Mouse (Mus musculus): ENCODE measurements at regions not wholly inside any gene's neighbourhood (a gene's known extent, or its start where the extent isn't known, plus 50 kb on each side); places are given as distances from the start of the nearest gene placed in this dataset.

DNA sequence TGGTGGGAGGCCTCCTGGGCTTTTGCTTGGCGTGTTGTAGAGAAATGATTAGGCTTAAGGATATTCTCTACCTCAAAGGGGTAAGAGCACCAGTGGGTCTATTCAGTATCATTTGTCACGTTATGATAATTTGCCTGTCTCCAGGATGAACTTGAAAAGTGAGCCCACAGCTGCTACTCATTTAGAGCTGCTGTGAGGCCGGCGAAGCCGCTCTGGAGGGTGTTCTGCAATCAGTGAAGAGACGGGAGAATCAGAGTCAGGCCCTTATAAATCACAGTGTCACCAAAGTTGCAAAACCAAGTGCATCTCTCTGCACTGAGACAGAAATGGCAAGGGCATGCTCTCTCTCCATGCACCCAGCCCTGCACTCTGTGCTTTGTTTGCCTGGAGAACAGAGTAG lies 467.7 kb upstream of the Nrp1 start:
- no peak for DNase-seq (ENCODE audit: low spot score)
- Histone ChIP-seq H3K36me3 (no peaks in the 10 kb centered on the region), H3K27me3 (ENCODE audit: insufficient read depth, poor library complexity, severe bottlenecking) (no peaks in the 10 kb centered on the region), H3K4me1 (peaks cover 9% of the 10 kb centered on the region), H3K9me3 (no peaks in the 10 kb centered on the region), H3K27ac (no peak overlapping the region), H3K4me3 (no peak overlapping the region)
- 72% methylated on average over 6 of the region's 6 CpGs for WGBS

DNA sequence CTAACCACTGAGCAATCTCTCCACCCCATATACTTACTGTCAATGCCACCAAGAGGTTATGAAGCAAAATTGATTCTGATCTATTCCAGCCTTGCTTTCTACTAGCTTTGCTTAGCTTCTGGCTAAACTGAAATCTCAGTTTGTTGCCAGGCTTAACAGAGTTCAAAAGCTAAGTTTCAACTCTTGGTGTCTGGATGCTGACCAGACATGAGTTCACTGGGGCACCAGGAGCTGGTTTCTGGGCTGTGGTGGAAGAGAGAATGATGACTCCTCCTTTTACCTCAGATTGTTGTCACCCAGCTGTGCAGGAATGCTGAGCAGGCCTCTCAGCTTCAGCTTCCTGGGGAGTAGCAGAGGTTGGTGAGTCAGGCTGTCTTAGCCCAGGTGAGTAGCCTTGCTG lies 464.1 kb upstream of the Nrp1 start:
- Histone ChIP-seq H3K36me3 (no peaks in the 10 kb centered on the region), H3K4me3 (no peak overlapping the region), H3K27ac (no peak overlapping the region), H3K4me1 (peaks cover 6% of the 10 kb centered on the region), H3K9me3 (no peaks in the 10 kb centered on the region), H3K27me3 (ENCODE audit: insufficient read depth, poor library complexity, severe bottlenecking) (no peaks in the 10 kb centered on the region)
- DNase-seq (ENCODE audit: low spot score), result no peak

DNA sequence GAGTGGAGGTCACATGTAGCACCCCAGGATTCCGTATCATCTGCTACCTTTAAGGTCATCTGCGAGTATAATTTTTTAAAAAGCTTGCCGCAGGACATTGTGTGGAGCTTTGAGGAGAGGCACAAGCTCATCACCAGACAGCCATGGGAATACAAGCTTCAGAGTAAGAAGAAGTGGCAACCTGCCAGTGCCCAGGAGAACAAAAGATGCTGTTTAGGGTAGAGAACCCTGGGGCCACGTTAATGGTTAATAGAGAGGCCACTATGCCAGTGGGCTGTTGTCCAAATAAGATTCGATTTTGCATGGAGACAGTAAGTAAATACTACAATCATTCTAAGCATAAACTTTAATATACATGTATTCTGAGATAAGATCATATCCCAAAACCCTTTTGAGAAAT lies 450.0 kb upstream of the Nrp1 start:
- H3K9me3 ChIP-seq, result no peaks in the 10 kb centered on the region
- peaks cover 6% of the 10 kb centered on the region; the same call in 1 of the 2 replicates for H3K4me1 ChIP-seq
- no peak for DNase-seq (ENCODE audit: low spot score)
- WGBS, result 87% methylated on average over 5 of the region's 5 CpGs
- no peaks in the 10 kb centered on the region for H3K36me3 ChIP-seq
- H3K27me3 ChIP-seq (ENCODE audit: insufficient read depth, poor library complexity, severe bottlenecking), result no peaks in the 10 kb centered on the region
- no peak overlapping the region for H3K27ac ChIP-seq
- H3K4me3 ChIP-seq, result no peak overlapping the region

DNA sequence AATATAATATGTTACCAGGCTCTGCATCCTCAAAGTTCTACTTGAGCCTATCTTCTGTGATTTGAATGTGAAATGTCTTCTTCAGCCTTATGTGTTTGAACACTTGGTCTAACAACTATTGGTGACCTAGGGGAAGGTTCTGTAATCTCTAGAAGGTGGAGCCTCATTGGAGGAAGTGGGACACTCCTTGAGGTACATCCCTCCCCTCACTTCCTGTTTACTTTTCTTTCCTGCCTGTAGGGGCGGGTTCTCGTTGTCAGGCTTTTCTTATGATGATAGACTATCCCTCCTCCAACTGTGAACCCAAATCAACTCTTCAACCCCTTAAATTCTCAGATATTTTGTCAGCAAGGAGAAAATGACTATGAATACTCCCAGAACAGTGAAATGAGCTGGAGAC lies 448.8 kb upstream of the Nrp1 start:
- no peak overlapping the region for H3K4me3 ChIP-seq
- no peaks in the 10 kb centered on the region for H3K36me3 ChIP-seq
- H3K27me3 ChIP-seq (ENCODE audit: insufficient read depth, poor library complexity, severe bottlenecking), result no peaks in the 10 kb centered on the region
- 56% methylated on average over 2 of the region's 2 CpGs for WGBS
- DNase-seq (ENCODE audit: low spot score), result no peak
- H3K4me1 ChIP-seq, result peaks cover 17% of the 10 kb centered on the region
- no peak overlapping the region for H3K27ac ChIP-seq
- H3K9me3 ChIP-seq, result no peaks in the 10 kb centered on the region

DNA sequence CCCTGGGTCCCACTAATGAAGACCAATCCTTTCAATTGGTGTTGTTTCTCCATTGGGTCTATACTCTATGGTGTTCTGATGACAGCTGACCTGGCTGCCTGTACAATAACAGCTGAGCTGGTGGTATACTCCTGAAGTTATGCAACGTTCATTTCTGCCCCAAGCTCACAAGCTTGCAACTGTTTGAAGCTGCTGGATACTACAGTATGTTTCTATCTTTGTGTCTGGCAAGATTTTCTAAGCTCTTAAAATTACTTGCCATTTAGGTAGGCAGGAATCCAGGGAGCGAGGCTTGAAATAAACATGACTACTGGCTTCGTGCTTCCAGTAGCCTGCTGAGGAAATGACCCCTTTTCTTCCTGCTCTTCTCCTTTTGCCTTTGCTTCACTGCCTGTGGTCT lies 444.3 kb upstream of the Nrp1 start:
- Histone ChIP-seq H3K36me3 (no peaks in the 10 kb centered on the region), H3K4me3 (no peak overlapping the region), H3K4me1 (peaks cover 30% of the 10 kb centered on the region), H3K27ac (peak overlapping the region; percentile 57), H3K9me3 (no peaks in the 10 kb centered on the region), H3K27me3 (ENCODE audit: insufficient read depth, poor library complexity, severe bottlenecking) (no peaks in the 10 kb centered on the region)
- DNase-seq (ENCODE audit: low spot score), result no peak
- 36% methylated on average over 3 of the region's 3 CpGs for WGBS

DNA sequence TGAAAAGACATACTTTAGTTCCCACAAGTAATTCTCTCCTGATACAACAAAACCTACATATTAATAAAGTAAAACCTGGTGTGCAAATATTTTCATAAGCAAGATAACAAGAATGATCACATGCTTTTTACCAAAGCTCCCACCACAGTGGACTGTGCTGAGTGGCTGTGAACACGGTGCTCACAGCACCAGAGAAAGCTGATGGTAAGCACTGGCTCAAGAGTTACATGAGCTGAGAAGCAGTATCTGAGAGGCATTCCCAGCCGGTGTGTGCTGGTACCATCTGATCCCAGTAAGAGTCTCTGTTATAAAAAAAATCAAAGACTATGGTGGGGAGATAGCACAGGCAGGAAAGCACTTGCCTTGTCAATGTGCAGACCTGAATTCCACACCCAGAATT lies 443.5 kb upstream of the Nrp1 start:
- Histone ChIP-seq H3K36me3 (no peaks in the 10 kb centered on the region), H3K27me3 (ENCODE audit: insufficient read depth, poor library complexity, severe bottlenecking) (no peaks in the 10 kb centered on the region), H3K27ac (peak overlapping the region; percentile 76), H3K9me3 (no peaks in the 10 kb centered on the region), H3K4me1 (peaks cover 30% of the 10 kb centered on the region), H3K4me3 (0 out of 2 replicates have a peak overlapping the region, but pooled peaks have one; percentile 13)
- no peak for DNase-seq (ENCODE audit: low spot score)
- WGBS, result 21% methylated on average over 2 of the region's 2 CpGs

DNA sequence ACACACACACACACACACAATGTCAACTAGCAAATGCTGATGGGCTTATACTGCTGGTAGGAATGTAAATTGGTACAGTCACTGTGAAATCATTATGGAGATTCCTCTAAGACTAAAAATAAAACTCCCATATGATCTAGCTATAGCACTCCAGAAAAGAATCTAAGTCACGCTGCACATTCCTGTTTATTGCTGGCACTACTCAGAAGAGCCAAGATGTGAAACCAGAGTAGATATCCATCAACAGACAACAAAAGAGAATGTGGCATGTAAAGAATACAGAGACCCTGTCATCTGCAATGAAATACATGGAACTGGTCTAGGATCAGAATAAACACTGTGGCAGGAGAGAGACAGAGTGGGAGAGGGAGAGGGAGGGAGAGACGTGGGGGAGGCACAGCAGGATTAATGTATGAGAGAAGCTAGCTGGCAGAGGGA lies 442.8 kb upstream of the Nrp1 start:
- 25% methylated on average over 2 of the region's 2 CpGs for WGBS
- Histone ChIP-seq H3K4me1 (peaks cover 34% of the 10 kb centered on the region), H3K9me3 (no peaks in the 10 kb centered on the region), H3K4me3 (0 out of 2 replicates have a peak overlapping the region, but pooled peaks have one; percentile 13), H3K36me3 (no peaks in the 10 kb centered on the region), H3K27me3 (ENCODE audit: insufficient read depth, poor library complexity, severe bottlenecking) (no peaks in the 10 kb centered on the region), H3K27ac (peak overlapping the region; percentile 76)
- no peak for DNase-seq (ENCODE audit: low spot score)

DNA sequence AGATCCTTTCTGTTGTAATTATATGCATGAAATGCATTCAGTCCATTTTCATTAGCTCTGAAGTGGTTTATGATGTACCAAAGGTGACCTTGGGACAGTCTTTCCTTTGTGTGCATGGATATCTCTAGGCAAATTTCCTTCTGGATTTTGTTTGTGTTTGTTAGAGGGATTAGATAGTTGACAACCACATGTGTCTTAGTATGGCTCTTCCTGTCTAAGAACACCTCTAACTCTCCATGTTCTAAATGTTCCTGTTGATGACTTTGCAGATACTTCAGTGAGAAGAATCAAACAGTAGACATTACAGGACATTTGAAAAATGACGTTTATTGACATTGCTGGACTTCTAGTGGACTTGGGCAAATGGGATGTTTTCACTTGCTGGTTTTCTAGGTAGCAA lies 436.5 kb upstream of the Nrp1 start:
- 79% methylated on average over 1 of the region's 1 CpGs for WGBS
- Histone ChIP-seq H3K27me3 (ENCODE audit: insufficient read depth, poor library complexity, severe bottlenecking) (no peaks in the 10 kb centered on the region), H3K4me3 (no peak overlapping the region), H3K9me3 (no peaks in the 10 kb centered on the region), H3K36me3 (no peaks in the 10 kb centered on the region), H3K4me1 (0 out of 2 replicates have a peak, but pooled peaks cover 6% of the 10 kb centered on the region), H3K27ac (no peak overlapping the region)
- DNase-seq (ENCODE audit: low spot score), result no peak

DNA sequence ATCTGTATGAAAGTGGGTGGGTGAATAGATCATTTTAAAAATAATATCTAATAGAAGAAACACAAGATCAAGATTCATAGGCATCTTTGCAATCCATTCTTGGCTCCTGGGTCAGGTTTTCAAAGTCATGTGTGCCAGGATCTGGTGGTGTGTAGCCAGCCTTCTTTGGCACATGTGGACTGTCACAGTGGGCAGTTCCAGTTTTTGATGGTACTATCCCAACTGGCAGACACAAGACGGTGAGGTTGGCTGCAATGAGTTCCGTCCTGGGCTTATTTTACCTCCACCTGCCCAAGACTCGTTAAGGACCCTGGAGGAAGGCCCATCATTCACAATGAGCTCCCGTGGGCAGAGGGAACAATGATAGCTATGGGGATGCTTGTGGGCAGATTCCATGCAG lies 435.1 kb upstream of the Nrp1 start:
- no peak for DNase-seq (ENCODE audit: low spot score)
- Histone ChIP-seq H3K27me3 (ENCODE audit: insufficient read depth, poor library complexity, severe bottlenecking) (no peaks in the 10 kb centered on the region), H3K4me3 (no peak overlapping the region), H3K9me3 (no peaks in the 10 kb centered on the region), H3K27ac (no peak overlapping the region), H3K36me3 (no peaks in the 10 kb centered on the region), H3K4me1 (peaks cover 11% of the 10 kb centered on the region; the same call in 1 of the 2 replicates)
- 77% methylated on average over 4 of the region's 4 CpGs for WGBS

DNA sequence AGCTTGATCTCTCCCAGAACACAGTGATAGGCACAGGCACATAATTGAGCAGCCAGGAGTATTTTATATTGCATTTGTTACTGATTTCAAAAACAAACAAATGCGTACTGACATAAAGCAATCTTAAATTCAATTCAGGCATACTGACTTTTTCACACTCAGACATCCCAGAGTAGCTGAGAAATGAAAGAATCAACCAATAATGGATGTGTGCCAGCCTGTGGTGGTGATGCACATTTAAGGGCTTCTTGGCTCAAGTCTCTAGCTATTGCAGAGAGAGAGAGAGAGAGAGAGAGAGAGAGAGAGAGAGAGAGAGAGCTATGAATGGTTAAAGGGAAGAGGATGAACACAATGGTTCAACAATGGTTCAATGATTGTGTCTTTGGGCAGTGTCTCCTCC lies 426.1 kb upstream of the Nrp1 start:
- Histone ChIP-seq H3K36me3 (no peaks in the 10 kb centered on the region), H3K27me3 (ENCODE audit: insufficient read depth, poor library complexity, severe bottlenecking) (no peaks in the 10 kb centered on the region), H3K4me3 (no peak overlapping the region), H3K4me1 (peaks cover 5% of the 10 kb centered on the region; the same call in 1 of the 2 replicates), H3K9me3 (no peaks in the 10 kb centered on the region), H3K27ac (no peak overlapping the region)
- 85% methylated on average over 1 of the region's 1 CpGs for WGBS
- no peak for DNase-seq (ENCODE audit: low spot score)

DNA sequence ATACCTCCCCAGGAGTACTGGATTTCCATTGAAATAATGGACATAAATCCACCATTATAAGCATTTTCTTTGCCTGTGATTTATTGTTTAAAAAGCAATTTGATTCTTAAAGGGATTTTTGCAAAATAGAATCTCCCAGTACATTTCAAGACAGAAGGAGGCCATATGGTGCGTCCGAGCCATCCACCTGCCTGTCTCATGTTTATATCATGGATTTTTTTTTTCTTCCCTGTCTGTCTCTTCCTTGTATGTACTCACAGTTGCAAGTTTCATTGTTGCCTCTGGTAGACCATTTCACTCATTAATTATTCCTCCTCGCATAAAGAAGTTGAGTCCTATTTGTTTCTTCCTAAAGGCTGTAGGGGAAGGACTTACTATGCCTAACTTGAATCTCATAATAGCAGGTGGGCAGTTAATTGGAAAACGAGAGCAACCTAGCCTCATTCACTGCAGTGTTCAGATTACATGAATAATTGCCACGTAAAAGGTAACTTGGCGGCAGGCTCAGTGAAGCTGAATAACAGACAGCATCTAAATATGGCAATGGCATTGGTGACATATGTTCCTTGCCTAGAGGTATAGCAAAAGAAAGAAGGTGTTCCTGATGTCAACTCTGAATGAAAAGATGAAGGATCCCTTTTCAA lies 421.5 kb upstream of the Nrp1 start:
- DNase-seq (ENCODE audit: low spot score), result no peak
- Histone ChIP-seq H3K9me3 (no peaks in the 10 kb centered on the region), H3K4me3 (no peak overlapping the region), H3K4me1 (peaks cover 13% of the 10 kb centered on the region), H3K36me3 (no peaks in the 10 kb centered on the region), H3K27me3 (ENCODE audit: insufficient read depth, poor library complexity, severe bottlenecking) (no peaks in the 10 kb centered on the region), H3K27ac (no peak overlapping the region)
- WGBS, result 89% methylated on average over 6 of the region's 6 CpGs

DNA sequence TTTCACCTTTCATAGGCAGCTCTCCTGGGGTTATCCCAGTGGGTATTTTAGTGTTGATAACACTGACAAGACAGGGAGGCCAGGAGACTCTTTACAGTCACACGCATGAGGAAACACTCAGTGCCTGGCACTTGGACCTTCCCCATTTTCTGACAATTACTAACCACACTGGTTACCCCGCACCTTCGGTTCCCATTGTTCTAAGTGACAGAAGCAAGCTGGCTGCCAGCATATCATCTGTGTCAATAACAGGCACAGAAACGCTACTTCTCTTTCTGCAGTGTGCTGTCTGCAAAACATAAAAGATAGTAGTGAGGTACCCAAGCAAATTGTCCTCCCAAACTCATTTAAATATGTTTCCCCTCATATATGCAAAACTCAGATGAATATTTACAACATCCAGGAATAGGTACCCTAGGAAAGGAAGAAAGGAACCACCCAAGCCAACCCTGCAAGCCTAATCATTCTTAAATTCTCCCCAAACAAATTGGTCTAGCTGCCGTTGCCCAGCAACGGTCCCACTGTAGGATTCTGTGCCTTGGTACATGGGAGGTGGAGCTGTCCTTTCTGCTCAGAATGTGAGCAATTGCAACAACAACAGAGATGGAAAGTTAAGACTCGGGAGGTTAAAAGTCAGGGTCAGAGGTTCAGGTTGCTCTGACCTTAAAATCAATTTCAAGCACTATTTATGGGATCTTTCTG lies 419.0 kb upstream of the Nrp1 start:
- peak overlapping the region; percentile 8; the same call in 1 of the 2 replicates for H3K27ac ChIP-seq
- no peaks in the 10 kb centered on the region for H3K27me3 ChIP-seq (ENCODE audit: insufficient read depth, poor library complexity, severe bottlenecking)
- DNase-seq (ENCODE audit: low spot score), result no peak
- peaks cover 20% of the 10 kb centered on the region for H3K4me1 ChIP-seq
- H3K36me3 ChIP-seq, result no peaks in the 10 kb centered on the region
- WGBS, result 57% methylated on average over 7 of the region's 7 CpGs
- no peak overlapping the region for H3K4me3 ChIP-seq
- H3K9me3 ChIP-seq, result no peaks in the 10 kb centered on the region

DNA sequence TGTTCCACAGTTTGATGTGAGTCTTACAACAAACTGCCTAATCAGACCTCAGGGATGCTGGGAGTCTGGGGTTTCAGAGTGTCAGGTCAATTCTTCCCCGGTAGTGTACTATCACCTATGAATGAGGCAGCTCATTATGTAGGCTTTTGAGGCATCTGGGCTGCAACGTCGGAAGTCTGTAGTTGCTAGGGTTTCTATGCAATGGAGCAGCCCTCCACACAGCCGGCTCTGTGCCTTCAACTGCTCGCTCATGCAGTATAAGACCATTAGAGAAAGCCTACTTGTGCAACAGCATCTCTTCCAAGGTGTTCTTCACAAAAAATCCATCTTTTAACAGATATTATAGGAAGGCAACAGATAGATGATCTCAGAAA lies 418.4 kb upstream of the Nrp1 start:
- Histone ChIP-seq H3K27ac (no peak overlapping the region), H3K36me3 (no peaks in the 10 kb centered on the region), H3K27me3 (ENCODE audit: insufficient read depth, poor library complexity, severe bottlenecking) (no peaks in the 10 kb centered on the region), H3K4me3 (no peak overlapping the region), H3K4me1 (peaks cover 20% of the 10 kb centered on the region), H3K9me3 (no peaks in the 10 kb centered on the region)
- DNase-seq (ENCODE audit: low spot score), result no peak
- 64% methylated on average over 5 of the region's 5 CpGs for WGBS

DNA sequence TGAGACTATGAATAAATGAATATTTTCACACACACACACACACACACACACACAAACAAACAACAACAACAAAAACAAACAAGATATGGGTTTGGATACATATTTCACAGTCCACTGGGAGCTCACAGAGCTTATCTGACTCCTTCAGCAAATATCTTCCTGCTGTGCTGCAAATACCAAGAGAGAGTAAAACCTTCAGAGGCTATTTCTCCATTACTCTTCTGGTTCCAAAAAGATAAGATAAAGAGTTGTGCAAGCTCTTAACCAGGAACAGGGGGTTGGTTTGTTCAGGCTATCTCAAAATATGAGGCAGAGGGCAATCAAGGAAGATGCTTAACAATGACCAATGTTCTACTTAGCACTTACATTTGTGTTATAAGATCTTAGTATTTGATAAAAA lies 416.1 kb upstream of the Nrp1 start:
- Histone ChIP-seq H3K27ac (no peak overlapping the region), H3K27me3 (ENCODE audit: insufficient read depth, poor library complexity, severe bottlenecking) (no peaks in the 10 kb centered on the region), H3K9me3 (no peaks in the 10 kb centered on the region), H3K4me3 (no peak overlapping the region), H3K36me3 (no peaks in the 10 kb centered on the region), H3K4me1 (peaks cover 20% of the 10 kb centered on the region)
- no peak for DNase-seq (ENCODE audit: low spot score)

Measured in heart, embryonic 10.5 days (tissue).